Mouse (Mus musculus) naive thymus-derived CD4-positive, alpha-beta T cell, adult 5 months (primary cell): Measurements from ENCODE around the gene Nfyb. TPM values are rescaled to one million over a fixed set of nuclear protein-coding genes. Genes with fewer than 3 reads are reported as not detected.

Experiments used
- polyA plus RNA-seq: library from polyadenylated mRNA; unstranded; fragments of 100-300 nt; shearing (Covaris generic); gene quantifications from one replicate; pipeline ENCODE4 v1.2.1, GENCODE M21; 2017

Gene Nfyb
- polyA plus RNA-seq: 63.5 TPM

GRCm38 (mm10) chr10:82763840-82764631 is at the start of gene Nfyb:
Nfyb (minus strand) TSS chr10:82764144.

Other genes starting within 250 kb of the Nfyb start
- 13.6 TPM for gene 1190007I07Rik, start 140.9 kb downstream of the Nfyb start, polyA plus RNA-seq
- gene Tdg, start 134.3 kb downstream of the Nfyb start, polyA plus RNA-seq: 87.8 TPM
- 1.4 TPM for gene Glt8d2, start 73.5 kb downstream of the Nfyb start, polyA plus RNA-seq
- 37.5 TPM for gene Hcfc2, start 68.0 kb downstream of the Nfyb start, polyA plus RNA-seq
- 50.0 TPM for gene Txnrd1, start 69.8 kb upstream of the Nfyb start, polyA plus RNA-seq
- 0.26 TPM for gene Eid3, start 102.5 kb upstream of the Nfyb start, polyA plus RNA-seq
- gene Chst11, start 221.4 kb upstream of the Nfyb start, polyA plus RNA-seq: not detected